Mouse (Mus musculus) MEL-GATA-1-ER (cell line): ENCODE measurements around the gene Clba1.

Source experiments
- DNase-seq: peaks from one replicate; pipeline ENCODE4 v3.0.0-alpha.2; 2012; ENCODE audit warnings: low read depth; ENCODE audit errors: extremely low read depth

The Clba1 gene

GRCm38 (mm10) chr12:112849235-112850022, 40.7 kb downstream of the Clba1 start:
- no peak for DNase-seq

- no peak for DNase-seq
Measured at GRCm38 (mm10) chr12:112850344-112850743, 41.6 kb downstream of the Clba1 start.

GRCm38 (mm10) chr12:112851116-112851515, 42.4 kb downstream of the Clba1 start:
- DNase-seq: no peak

GRCm38 (mm10) chr12:112853050-112853729, 44.5 kb downstream of the Clba1 start:
- no peak for DNase-seq

- DNase-seq: peak; percentile 67
Measured at GRCm38 (mm10) chr12:112854610-112855333, 46.0 kb downstream of the Clba1 start.

- DNase-seq: no peak
Measured at GRCm38 (mm10) chr12:112856338-112856737, 47.6 kb downstream of the Clba1 start.

- DNase-seq: no peak
Measured at GRCm38 (mm10) chr12:112857021-112857925, 48.5 kb downstream of the Clba1 start.

- no peak for DNase-seq
Measured at GRCm38 (mm10) chr12:112858581-112859336, 50.0 kb downstream of the Clba1 start.

- no peak for DNase-seq
Measured at GRCm38 (mm10) chr12:112859930-112860329, 51.2 kb downstream of the Clba1 start.

GRCm38 (mm10) chr12:112860765-112861164, 52.0 kb downstream of the Clba1 start:
- DNase-seq: no peak

- DNase-seq: no peak
Measured at GRCm38 (mm10) chr12:112861911-112862321, 53.2 kb downstream of the Clba1 start.

- DNase-seq: peak; percentile 89
Measured at GRCm38 (mm10) chr12:112864804-112865203, 56.1 kb downstream of the Clba1 start.
